In genomic region chr8:83210676-83211075, GRCm38 (mm10) we compare ENCODE assay signal across 22 mouse cellular contexts. TPM values are rescaled to one million over a fixed set of nuclear protein-coding genes. Genes with fewer than 3 reads are reported as not detected.
DNase-seq lines count a peak whose midpoint lies in the region; ATAC-seq lines count a peak whose summit lies in the region.
"Had no signal": no experiment of that assay in that cellular context is flagged by ENCODE, and none has a peak within 500 bp of the region (broad histone marks: within the 10 kb centered on the region; RNA-seq: fewer than 3 reads in every experiment).

No protein-coding gene starts in this region.

- H3K4me3 ChIP-seq in heart, embryonic 11.5 days (ENCODE audit: low read depth, low read length) = no peak overlapping the region
- H3K4me3 ChIP-seq: embryonic facial prominence, embryonic 13.5 days; embryonic facial prominence, embryonic 15.5 days; erythroblast, embryonic 14.5 days; forebrain, embryonic 10.5 days; forebrain, embryonic 12.5 days had no signal

- WGBS in heart, embryonic 11.5 days (ENCODE audit: insufficient replicate concordance) = 90% methylated on average over 7 of the region's 7 CpGs

- H3K27ac ChIP-seq in heart, embryonic 11.5 days (ENCODE audit: low read depth, low read length) = no peak overlapping the region
- H3K27ac ChIP-seq: embryonic facial prominence, embryonic 13.5 days; embryonic facial prominence, embryonic 15.5 days; forebrain, embryonic 10.5 days; forebrain, embryonic 12.5 days had no signal

- no peak overlapping the region for H3K4me2 ChIP-seq in heart, embryonic 11.5 days
- H3K4me2 ChIP-seq: embryonic facial prominence, embryonic 13.5 days; embryonic facial prominence, embryonic 15.5 days; forebrain, embryonic 12.5 days had no signal

- no peak for ATAC-seq in heart, embryonic 11.5 days (replicated peaks; ENCODE audit: insufficient number of reproducible peaks, low FRiP score, low TSS enrichment)
- ATAC-seq: forebrain, embryonic 14.5 days; forebrain, embryonic 16.5 days had no signal

- H3K4me1 ChIP-seq in heart, embryonic 11.5 days (ENCODE audit: control insufficient read depth, insufficient read depth, low read length) = peaks cover 14% of the 10 kb centered on the region
- H3K4me1 ChIP-seq: embryonic facial prominence, embryonic 13.5 days; embryonic facial prominence, embryonic 15.5 days had no signal

- peak; percentile 61 for DNase-seq in heart, adult 11 months
- DNase-seq in R1 (ENCODE audit: low read depth, low spot score) (peak; percentile 13), ZHBTc4 (ENCODE audit: low read depth, low spot score) (peak; percentile 8)
- no peak for DNase-seq in retina, embryonic 14.5 days (ENCODE audit: low spot score)
- DNase-seq in neural tube, embryonic 10.5 days (ENCODE audit: extremely low spot score, low spot score) = no peak
- DNase-seq: adrenal gland, adult 2 months; adrenal gland, postnatal 10 days; adrenal gland, postnatal 25 days; cerebellum, adult 11 months; cerebellum, adult 2 months; cerebellum, adult 9-10 months; cerebellum, postnatal 14 days; cerebellum, postnatal 36 days; embryo, embryonic 11 days had no signal

- H3K36me3 ChIP-seq in heart, embryonic 11.5 days (ENCODE audit: control insufficient read depth, insufficient read depth, low read length) = no peaks in the 10 kb centered on the region
- H3K36me3 ChIP-seq: embryonic facial prominence, embryonic 15.5 days had no signal

- H3K9me3 ChIP-seq in heart, embryonic 11.5 days (replicated peaks; ENCODE audit: control insufficient read depth, low read length) = no peaks in the 10 kb centered on the region
- H3K9me3 ChIP-seq: embryonic facial prominence, embryonic 13.5 days; embryonic facial prominence, embryonic 15.5 days; forebrain, embryonic 10.5 days; forebrain, embryonic 12.5 days had no signal

- H3K9ac ChIP-seq in heart, embryonic 11.5 days (ENCODE audit: low read depth, low read length) = no peak overlapping the region
- H3K9ac ChIP-seq: embryonic facial prominence, embryonic 13.5 days; embryonic facial prominence, embryonic 15.5 days; forebrain, embryonic 12.5 days had no signal

- H3K27me3 ChIP-seq in heart, embryonic 11.5 days (ENCODE audit: control insufficient read depth, insufficient read depth, low read length) = no peaks in the 10 kb centered on the region
- H3K27me3 ChIP-seq: embryonic facial prominence, embryonic 13.5 days; embryonic facial prominence, embryonic 15.5 days; forebrain, embryonic 12.5 days had no signal

RNA-seq across cellular contexts. Expression of gene Gm10645, which starts 44.7 kb away (rescaled TPM):
- 0.56 and 0.72 TPM in 2 replicates for polyA plus RNA-seq in heart, embryonic 11.5 days (2014; fragmentation: Nextera tagmentation; extraction: Ambion mirVana)
- polyA plus RNA-seq: erythroblast, embryonic 14.5 days had no signal

RNA-seq across cellular contexts. Expression of gene Tbc1d9, which starts 45.5 kb away (rescaled TPM):
- 1.2 and 1.3 TPM in 2 replicates for polyA plus RNA-seq in heart, embryonic 11.5 days (2014; fragmentation: Nextera tagmentation; extraction: Ambion mirVana)
- polyA plus RNA-seq: erythroblast, embryonic 14.5 days had no signal

Comparison
In these comparisons a context has a peak if more than half of its experiments do, and no peak if none do; other contexts are left out.
1. DNase-seq: peak in heart, adult 11 months (single experiment), R1 (single experiment) and ZHBTc4 (single experiment); none in retina, embryonic 14.5 days (single experiment) and neural tube, embryonic 10.5 days (single experiment).